Mouse (Mus musculus) thymus, adult 2 months (tissue): ENCODE measurements around the gene Slc2a9.

Source experiments
- CTCF ChIP-seq: fragments of 200-500 bp; IDR thresholded peaks from 2 replicates; pipeline ENCODE4 v1.5.1; 2012; ENCODE audit warnings: mild to moderate bottlenecking, control low read depth, low read length, moderate library complexity, borderline replicate concordance; ENCODE audit not compliant: control insufficient read depth, poor library complexity, insufficient read depth; ENCODE audit errors: extremely low read depth
- POLR2A ChIP-seq: fragments of 200-500 bp; IDR thresholded peaks from 2 replicates; pipeline ENCODE4 v1.6.1; 2012; ENCODE audit warnings: mild to moderate bottlenecking, low read length, control low read depth, moderate library complexity; ENCODE audit not compliant: control insufficient read depth, poor library complexity, insufficient read depth; ENCODE audit errors: extremely low read depth

DNA sequence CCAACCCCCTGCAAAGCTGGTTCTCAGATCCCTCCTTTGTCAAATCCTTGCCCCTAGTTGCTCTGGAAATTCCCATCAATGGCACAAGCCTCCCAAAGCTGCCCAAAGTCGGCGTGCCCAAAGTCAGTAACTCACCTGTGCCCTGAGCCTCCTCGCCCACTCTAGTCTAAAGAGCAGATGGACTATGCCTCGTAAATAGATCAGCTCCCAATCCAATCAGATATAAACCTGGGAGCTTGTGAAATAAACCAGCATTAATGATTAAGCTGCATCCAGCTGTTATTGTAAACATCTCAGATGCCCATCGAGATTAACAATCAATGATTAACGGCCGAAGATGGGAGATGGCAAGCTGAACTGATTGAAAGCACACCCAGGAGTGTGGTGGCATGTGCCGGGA lies 11.2 kb downstream of the Slc2a9 start:
- TF ChIP-seq POLR2A (no peak), CTCF (no peak)
